Mouse (Mus musculus): ENCODE results near the gene Ubxn4. TPM values are rescaled to one million over a fixed set of nuclear protein-coding genes. Genes with fewer than 3 reads are reported as not detected.

Ubxn4 gene
- 49.5 and 51.6 TPM in 2 replicates for polyA plus RNA-seq (2012; rRNA removed)

DNA sequence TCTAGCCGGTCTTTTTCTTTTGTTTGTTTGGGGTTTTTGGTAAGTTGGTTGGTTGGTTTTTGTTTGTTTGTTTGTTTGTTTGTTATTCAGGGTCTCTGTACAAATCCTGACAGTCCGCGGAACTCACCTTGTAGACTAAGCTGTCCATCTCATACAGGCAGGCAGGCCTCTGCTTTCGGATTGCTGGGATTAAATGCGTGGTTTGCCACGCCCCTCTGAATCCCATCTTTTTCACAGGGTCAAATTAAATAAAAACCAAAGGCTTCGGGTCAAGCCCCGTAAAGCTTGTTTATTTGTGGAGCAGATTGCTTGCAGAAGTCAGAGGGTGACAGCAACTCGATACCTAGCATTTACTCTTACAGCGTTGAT is at the start of gene Ubxn4:
TSS of gene Ubxn4 (plus strand) at position 338 of the 369 bp plus-strand sequence.

DNA sequence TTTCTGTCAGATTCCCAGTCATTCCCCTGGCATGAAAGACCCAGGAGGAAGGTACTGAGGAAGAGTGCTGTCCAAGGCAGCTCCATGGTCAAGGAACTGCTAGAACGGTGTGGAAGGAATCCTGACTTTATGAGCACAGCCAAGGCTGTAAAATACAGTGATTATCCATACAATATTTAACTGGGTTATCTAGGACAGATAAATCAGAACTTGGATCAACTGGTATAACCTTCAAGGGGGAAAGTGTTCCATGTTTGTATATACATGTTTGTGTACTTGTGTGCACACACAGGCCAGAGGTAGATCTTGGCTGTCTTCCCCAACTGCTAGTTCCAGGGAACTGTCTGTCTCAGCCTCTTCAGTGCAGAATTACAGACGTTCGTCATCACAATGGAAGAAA is 84.5 kb downstream of the Ubxn4 start, which contains the start of gene Lct:
TSS of gene Lct (minus strand) at position 101 of the 400 bp plus-strand sequence.

Other genes with a start within 250 kb of the Ubxn4 start
- 9.3 and 11.5 TPM in 2 replicates for gene Zranb3, start 140.9 kb upstream of the Ubxn4 start, polyA plus RNA-seq (2012; rRNA removed)
- 100 and 107 TPM in 2 replicates for gene R3hdm1, start 140.7 kb upstream of the Ubxn4 start, polyA plus RNA-seq (2012; rRNA removed)
- 0.21 and 0.34 TPM in 2 replicates for gene Lct, start 84.4 kb downstream of the Ubxn4 start, polyA plus RNA-seq (2012; rRNA removed)
- gene Mcm6, start 115.7 kb downstream of the Ubxn4 start, polyA plus RNA-seq (2012; rRNA removed): 77.0 and 77.4 TPM in 2 replicates
- gene Dars, start 173.4 kb downstream of the Ubxn4 start, polyA plus RNA-seq (2012; rRNA removed): 59.1 and 62.1 TPM in 2 replicates